Mouse (Mus musculus) heart, postnatal 0 days (tissue): ENCODE results near the gene Mphosph8.

Source experiments
- CTCF ChIP-seq: IDR thresholded peaks from 2 replicates; pipeline ENCODE4 v1.5.1; 2016; ENCODE audit warnings: antibody characterized with exemption, control low read depth, low read depth
- EP300 ChIP-seq: IDR thresholded peaks from 2 replicates; pipeline ENCODE4 v1.6.1; 2016; ENCODE audit warnings: antibody characterized with exemption, low read depth

DNA sequence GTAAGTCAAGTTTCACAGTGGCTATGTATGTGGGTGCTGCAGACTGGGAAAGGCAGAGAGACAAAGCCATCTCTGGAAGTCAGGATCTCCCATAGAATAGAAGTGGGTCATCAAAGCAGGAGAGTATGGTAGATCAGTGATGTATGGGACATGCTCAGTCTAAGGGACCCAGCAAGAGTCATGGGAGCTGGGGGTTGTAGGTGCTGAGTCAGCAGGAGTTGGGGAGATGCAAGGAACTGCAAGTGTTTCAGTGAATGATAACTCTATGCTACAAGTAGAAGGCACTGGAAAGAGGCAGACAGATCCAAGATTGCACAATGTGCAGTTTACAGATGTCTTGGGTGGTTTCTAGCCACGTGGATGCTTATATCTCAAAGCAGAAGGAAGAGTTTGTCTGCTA, 21.1 kb downstream of the Mphosph8 start:
- no peak for TF ChIP-seq CTCF
- TF ChIP-seq EP300: no peak
